Mouse (Mus musculus) MEL (cell line): Measurements from ENCODE around the gene Dhx40.

Source experiments
- CTCF ChIP-seq, 3 experiments: IDR thresholded peaks in 2 of 3; conservative IDR thresholded peaks in 1 of 3; 2 replicates each; pipeline ENCODE4 v1.5.1; 2011 to 2012; ENCODE audit warnings: low read length in 3 of 3, low read depth in 2 of 3, mild to moderate bottlenecking in 2 of 3, improper control_type of control experiment in 1 of 3, inconsistent platforms in 1 of 3, mixed read lengths in 1 of 3, moderate library complexity in 1 of 3; ENCODE audit not compliant: control insufficient read depth in 1 of 3, insufficient read depth in 1 of 3, poor library complexity in 1 of 3, severe bottlenecking in 1 of 3
- E2F4 ChIP-seq: IDR thresholded peaks from 2 replicates; pipeline ENCODE4 v1.6.1; 2011; ENCODE audit warnings: low read depth, low read length, improper control_type of control experiment, borderline replicate concordance
- ELF1 ChIP-seq: IDR thresholded peaks from 2 replicates; pipeline ENCODE4 v1.6.1; 2014; ENCODE audit warnings: low read depth, mild to moderate bottlenecking, inconsistent platforms, low read length, improper control_type of control experiment, moderate library complexity
- EP300 ChIP-seq, 2 experiments: IDR thresholded peaks; 2 replicates each; pipeline ENCODE4 v1.6.1; 2011; ENCODE audit warnings: improper control_type of control experiment in 2 of 2, low read length in 2 of 2, low read depth in 1 of 2, mild to moderate bottlenecking in 1 of 2
- GABPA ChIP-seq: IDR thresholded peaks from 2 replicates; pipeline ENCODE4 v1.6.1; 2012; ENCODE audit warnings: low read depth, mild to moderate bottlenecking, inconsistent platforms, low read length, improper control_type of control experiment, moderate library complexity
- MXI1 ChIP-seq: IDR thresholded peaks from 2 replicates; pipeline ENCODE4 v1.6.1; 2011; ENCODE audit warnings: mild to moderate bottlenecking, low read depth, low read length, improper control_type of control experiment
- POLR2A ChIP-seq, 2 experiments: IDR thresholded peaks; 2 replicates each; pipeline ENCODE4 v1.6.1; 2011 to 2012; ENCODE audit warnings: low read length in 2 of 2, mild to moderate bottlenecking in 2 of 2, control low read depth in 1 of 2, improper control_type of control experiment in 1 of 2, low read depth in 1 of 2, moderate library complexity in 1 of 2; ENCODE audit not compliant: control insufficient read depth in 1 of 2, insufficient read depth in 1 of 2, poor library complexity in 1 of 2
- POLR2AphosphoS5 ChIP-seq: IDR thresholded peaks from 2 replicates; pipeline ENCODE4 v1.6.1; 2012; ENCODE audit warnings: low read depth, borderline replicate concordance, mild to moderate bottlenecking, inconsistent platforms, low read length, moderate library complexity, mixed read lengths
- RAD21 ChIP-seq: IDR thresholded peaks from 2 replicates; pipeline ENCODE4 v1.6.1; 2011; ENCODE audit warnings: mild to moderate bottlenecking, low read depth, low read length, improper control_type of control experiment
- ZMIZ1 ChIP-seq: IDR thresholded peaks from 2 replicates; pipeline ENCODE4 v1.6.1; 2012; ENCODE audit warnings: low read depth, mild to moderate bottlenecking, inconsistent platforms, low read length, improper control_type of control experiment, moderate library complexity

GRCm38 (mm10) chr11:86834628-86835338 is 27.2 kb upstream of the Dhx40 start:
- no peak for TF ChIP-seq CTCF (IDR thresholded peaks at IDR 0.05 in 2 of 3, conservative IDR thresholded peaks at IDR 0.05 in 1 of 3; ENCODE audit: control insufficient read depth in 1 of 3, insufficient read depth in 1 of 3, low read depth in 2 of 3, low read length in 3 of 3, poor library complexity in 1 of 3, severe bottlenecking in 1 of 3)
- TF ChIP-seq ELF1 = no peak
- no peak for TF ChIP-seq EP300 (IDR thresholded peaks at IDR 0.05; ENCODE audit: low read depth in 1 of 2, low read length in 2 of 2)
- no peak for TF ChIP-seq POLR2AphosphoS5
- no peak for TF ChIP-seq RAD21
- TF ChIP-seq MXI1 = no peak
- no peak for TF ChIP-seq POLR2A (IDR thresholded peaks at IDR 0.05; ENCODE audit: control insufficient read depth in 1 of 2, insufficient read depth in 1 of 2, low read depth in 1 of 2, low read length in 2 of 2, poor library complexity in 1 of 2)
- no peak for TF ChIP-seq GABPA
- TF ChIP-seq ZMIZ1 = no peak
- no peak for TF ChIP-seq E2F4
